Mouse (Mus musculus): ENCODE results near the gene Gramd1b. TPM values are rescaled to one million over a fixed set of nuclear protein-coding genes. Genes with fewer than 3 reads are reported as not detected.

Gramd1b gene
- polyA plus RNA-seq, 1 experiment: 20.3 TPM

- no peak for DNase-seq (ENCODE audit: low read depth in 1 of 2, low spot score in 2 of 2)
- peaks cover 3% of the 10 kb centered on the region; the same call in 1 of the 2 replicates for H3K4me1 ChIP-seq (ENCODE audit: control insufficient read depth, insufficient read depth, insufficient read length)
- no peak for TF ChIP-seq CTCF (IDR thresholded peaks at IDR 0.05; ENCODE audit: extremely low read depth, insufficient read depth, insufficient read length, insufficient replicate concordance)
- no peak for TF ChIP-seq POLR2A (IDR thresholded peaks at IDR 0.05; ENCODE audit: low read depth, low read length)
- H3K36me3 ChIP-seq (ENCODE audit: control insufficient read depth, insufficient read depth, low read length): no peaks in the 10 kb centered on the region
- no peaks in the 10 kb centered on the region for H3K27me3 ChIP-seq (ENCODE audit: control insufficient read depth, insufficient read depth, low read length)
- no peak overlapping the region for H3K4me3 ChIP-seq (ENCODE audit: extremely low read depth, insufficient read depth, insufficient read length)
- H3K27ac ChIP-seq (ENCODE audit: insufficient read depth, low read length): no peak overlapping the region
- WGBS: 96% methylated on average over 2 of the region's 2 CpGs
Observed at GRCm38 (mm10) chr9:40350052-40350451, 181.1 kb downstream of the Gramd1b start.

- H3K27me3 ChIP-seq (ENCODE audit: control insufficient read depth, insufficient read depth, low read length): no peaks in the 10 kb centered on the region
- WGBS: 68% methylated on average over 4 of the region's 4 CpGs
- TF ChIP-seq POLR2A (IDR thresholded peaks at IDR 0.05; ENCODE audit: low read depth, low read length): no peak
- TF ChIP-seq CTCF (IDR thresholded peaks at IDR 0.05; ENCODE audit: extremely low read depth, insufficient read depth, insufficient read length, insufficient replicate concordance): no peak
- H3K4me3 ChIP-seq (ENCODE audit: extremely low read depth, insufficient read depth, insufficient read length): no peak overlapping the region
- no peak overlapping the region for H3K27ac ChIP-seq (ENCODE audit: insufficient read depth, low read length)
- H3K4me1 ChIP-seq (ENCODE audit: control insufficient read depth, insufficient read depth, insufficient read length): peaks cover 7% of the 10 kb centered on the region; the same call in 1 of the 2 replicates
- DNase-seq (ENCODE audit: low read depth in 1 of 2, low spot score in 2 of 2): no peak
- H3K36me3 ChIP-seq (ENCODE audit: control insufficient read depth, insufficient read depth, low read length): no peaks in the 10 kb centered on the region
Observed at GRCm38 (mm10) chr9:40349554-40349953, 181.6 kb downstream of the Gramd1b start.

GRCm38 (mm10) chr9:40348714-40349233 is 182.4 kb downstream of the Gramd1b start:
- Histone ChIP-seq H3K27ac (ENCODE audit: insufficient read depth, low read length) (no peak overlapping the region), H3K4me1 (ENCODE audit: control insufficient read depth, insufficient read depth, insufficient read length) (peaks cover 10% of the 10 kb centered on the region; the same call in 1 of the 2 replicates), H3K4me3 (ENCODE audit: extremely low read depth, insufficient read depth, insufficient read length) (no peak overlapping the region), H3K27me3 (ENCODE audit: control insufficient read depth, insufficient read depth, low read length) (no peaks in the 10 kb centered on the region), H3K36me3 (ENCODE audit: control insufficient read depth, insufficient read depth, low read length) (no peaks in the 10 kb centered on the region)
- 94% methylated on average over 8 of the region's 8 CpGs for WGBS
- DNase-seq (ENCODE audit: low read depth in 1 of 2, low spot score in 2 of 2): no peak
- TF ChIP-seq CTCF (IDR thresholded peaks at IDR 0.05; ENCODE audit: extremely low read depth, insufficient read depth, insufficient read length, insufficient replicate concordance) (no peak), POLR2A (IDR thresholded peaks at IDR 0.05; ENCODE audit: low read depth, low read length) (no peak)

GRCm38 (mm10) chr9:40346232-40346984 is 184.8 kb downstream of the Gramd1b start:
- TF ChIP-seq POLR2A (IDR thresholded peaks at IDR 0.05; ENCODE audit: low read depth, low read length): no peak
- no peak for TF ChIP-seq CTCF (IDR thresholded peaks at IDR 0.05; ENCODE audit: extremely low read depth, insufficient read depth, insufficient read length, insufficient replicate concordance)

DNA sequence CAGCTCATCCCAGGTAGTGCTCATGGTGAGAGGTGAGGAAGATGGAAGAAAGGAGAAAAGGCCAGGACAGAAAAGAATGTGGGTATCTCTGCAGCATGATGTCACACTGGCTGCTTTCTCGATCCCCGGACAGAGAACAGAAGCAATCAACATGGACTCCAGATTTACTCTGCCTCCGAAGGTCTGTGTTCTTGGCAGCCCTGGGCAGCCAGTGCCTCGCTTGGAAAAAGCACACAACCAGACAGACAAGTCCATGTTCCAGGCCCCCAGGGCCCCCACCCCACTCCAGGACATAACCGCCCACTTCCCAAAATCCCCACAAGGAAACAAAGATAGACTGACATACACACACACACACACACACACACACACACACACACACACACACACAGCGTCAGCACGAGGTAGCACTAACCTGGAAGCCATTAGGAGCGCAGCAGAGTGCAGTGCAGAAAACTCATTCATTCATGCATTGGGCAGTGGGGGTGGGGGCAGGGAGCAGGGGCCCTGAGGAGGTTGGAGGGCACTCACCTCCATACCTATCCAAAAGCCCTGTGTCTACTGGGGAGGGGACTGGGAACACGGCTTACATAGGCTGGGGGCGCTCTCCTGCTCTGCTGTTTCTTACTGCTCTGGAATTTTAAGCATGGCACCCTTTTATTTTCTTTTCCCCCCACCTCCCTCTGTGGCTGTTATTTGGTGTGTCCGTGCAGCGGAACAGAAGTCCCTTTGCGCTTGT is 185.5 kb downstream of the Gramd1b start:
- 44% methylated on average over 13 of the region's 13 CpGs for WGBS
- Histone ChIP-seq H3K27me3 (ENCODE audit: control insufficient read depth, insufficient read depth, low read length) (no peaks in the 10 kb centered on the region), H3K4me1 (ENCODE audit: control insufficient read depth, insufficient read depth, insufficient read length) (peaks cover 10% of the 10 kb centered on the region; the same call in 1 of the 2 replicates), H3K4me3 (ENCODE audit: extremely low read depth, insufficient read depth, insufficient read length) (no peak overlapping the region), H3K36me3 (ENCODE audit: control insufficient read depth, insufficient read depth, low read length) (no peaks in the 10 kb centered on the region), H3K27ac (ENCODE audit: insufficient read depth, low read length) (no peak overlapping the region)
- TF ChIP-seq POLR2A (IDR thresholded peaks at IDR 0.05; ENCODE audit: low read depth, low read length): no peak
- DNase-seq (ENCODE audit: low read depth in 1 of 2, low spot score in 2 of 2): no peak

More at GRCm38 (mm10) chr9:40346232-40346984, 184.8 kb downstream of the Gramd1b start:
- no peaks in the 10 kb centered on the region for H3K27me3 ChIP-seq (ENCODE audit: control insufficient read depth, insufficient read depth, low read length)
- no peaks in the 10 kb centered on the region for H3K36me3 ChIP-seq (ENCODE audit: control insufficient read depth, insufficient read depth, low read length)
- WGBS: 36% methylated on average over 16 of the region's 16 CpGs
- no peak overlapping the region for H3K27ac ChIP-seq (ENCODE audit: insufficient read depth, low read length)
- no peak overlapping the region for H3K4me3 ChIP-seq (ENCODE audit: extremely low read depth, insufficient read depth, insufficient read length)
- no peak for DNase-seq (ENCODE audit: low read depth in 1 of 2, low spot score in 2 of 2)
- H3K4me1 ChIP-seq (ENCODE audit: control insufficient read depth, insufficient read depth, insufficient read length): peaks cover 10% of the 10 kb centered on the region; the same call in 1 of the 2 replicates

DNA sequence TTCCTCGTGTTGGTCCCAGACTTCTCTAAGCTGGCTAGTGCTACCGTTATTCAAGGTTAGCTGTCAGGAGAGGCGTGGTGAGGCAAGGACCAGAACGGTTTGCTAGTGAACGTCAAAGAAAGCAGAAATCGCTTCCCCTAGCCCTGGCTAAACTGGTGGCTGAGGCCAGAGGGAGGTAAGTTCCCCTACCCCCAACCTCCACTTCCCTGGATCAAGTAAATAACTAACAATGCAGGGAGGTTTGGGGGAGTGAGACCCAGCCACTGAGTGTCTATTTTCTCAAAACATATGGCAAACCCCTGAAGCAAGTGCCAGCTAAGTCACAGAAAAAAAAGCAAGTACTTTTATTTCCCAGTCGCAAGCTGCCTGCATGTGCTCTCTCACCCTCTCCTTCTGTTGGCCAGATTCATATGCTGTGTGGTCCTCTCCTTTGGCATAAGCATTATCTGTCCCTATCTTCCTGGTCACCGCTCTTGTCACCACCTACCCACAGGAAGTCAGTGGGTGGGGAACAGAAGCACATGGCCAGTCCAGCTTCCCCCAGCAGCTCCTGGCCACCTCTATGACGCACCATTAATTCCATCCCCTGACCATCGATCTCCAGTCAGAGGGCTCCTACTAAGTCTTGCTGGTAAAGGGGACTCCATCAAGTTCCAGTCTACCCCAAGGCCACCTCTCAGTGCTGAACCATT is 186.2 kb downstream of the Gramd1b start:
- no peak for TF ChIP-seq POLR2A (IDR thresholded peaks at IDR 0.05; ENCODE audit: low read depth, low read length)
- no peak for TF ChIP-seq CTCF (IDR thresholded peaks at IDR 0.05; ENCODE audit: extremely low read depth, insufficient read depth, insufficient read length, insufficient replicate concordance)
- no peak overlapping the region for H3K4me3 ChIP-seq (ENCODE audit: extremely low read depth, insufficient read depth, insufficient read length)
- no peak overlapping the region for H3K27ac ChIP-seq (ENCODE audit: insufficient read depth, low read length)
- no peak for DNase-seq (ENCODE audit: low read depth in 1 of 2, low spot score in 2 of 2)
- 33% methylated on average over 10 of the region's 10 CpGs for WGBS
- H3K36me3 ChIP-seq (ENCODE audit: control insufficient read depth, insufficient read depth, low read length): no peaks in the 10 kb centered on the region
- no peaks in the 10 kb centered on the region for H3K27me3 ChIP-seq (ENCODE audit: control insufficient read depth, insufficient read depth, low read length)
- peaks cover 10% of the 10 kb centered on the region; the same call in 1 of the 2 replicates for H3K4me1 ChIP-seq (ENCODE audit: control insufficient read depth, insufficient read depth, insufficient read length)
